In genomic region chr15:64500783-64501182, GRCm38 (mm10) we compare ENCODE assay signal across 25 mouse cellular contexts.
DNase-seq lines count a peak whose midpoint lies in the region; ATAC-seq and TF ChIP-seq lines count a peak whose summit lies in the region.
"Had no signal": no experiment of that assay in that cellular context is flagged by ENCODE, and none has a peak within 500 bp of the region (broad histone marks: within the 10 kb centered on the region; RNA-seq: fewer than 3 reads in every experiment).

No protein-coding gene starts in this region.

- H3K36me3 ChIP-seq in C2C12 (ENCODE audit: control insufficient read depth, insufficient read depth) (no peaks in the 10 kb centered on the region), myocyte (ENCODE audit: control insufficient read depth, insufficient read depth) (no peaks in the 10 kb centered on the region)
- H3K36me3 ChIP-seq in liver, embryonic 12.5 days: no peaks in the 10 kb centered on the region
- H3K36me3 ChIP-seq: G1E had no signal

- no peaks in the 10 kb centered on the region for H3K79me2 ChIP-seq in C2C12 (ENCODE audit: control insufficient read depth, insufficient read depth)
- no peaks in the 10 kb centered on the region for H3K79me2 ChIP-seq in myocyte (ENCODE audit: control insufficient read depth, insufficient read depth)

- H3K9ac ChIP-seq in liver, embryonic 12.5 days: no peak overlapping the region

- H3K27ac ChIP-seq in liver, embryonic 12.5 days: no peak overlapping the region

- no peaks in the 10 kb centered on the region for H3K9me3 ChIP-seq in liver, embryonic 12.5 days (replicated peaks)
- H3K9me3 ChIP-seq: G1E had no signal

- H3K4me2 ChIP-seq in myocyte (ENCODE audit: low read depth): no peak overlapping the region
- H3K4me2 ChIP-seq in liver, embryonic 12.5 days: no peak overlapping the region

- H3ac ChIP-seq in C2C12 (ENCODE audit: control insufficient read depth, insufficient read length, low read depth): no peak overlapping the region
- H3ac ChIP-seq in myocyte (ENCODE audit: control insufficient read depth, insufficient read length): no peak overlapping the region

- H3K27me3 ChIP-seq in C2C12 (ENCODE audit: control insufficient read depth, insufficient read depth, insufficient read length) (no peaks in the 10 kb centered on the region), myocyte (ENCODE audit: control insufficient read depth, insufficient read depth, insufficient read length) (no peaks in the 10 kb centered on the region)
- peaks cover 3% of the 10 kb centered on the region; the same call in 1 of the 2 replicates for H3K27me3 ChIP-seq in liver, embryonic 12.5 days (replicated peaks)
- H3K27me3 ChIP-seq: CH12.LX, Patski had no signal

- H3K4me3 ChIP-seq in C2C12 (ENCODE audit: insufficient read depth, poor library complexity, severe bottlenecking): no peak overlapping the region
- no peak overlapping the region for H3K4me3 ChIP-seq in myocyte
- no peak overlapping the region for H3K4me3 ChIP-seq in liver, embryonic 12.5 days

- no peak for TF ChIP-seq CTCF in C2C12 (IDR thresholded peaks at IDR 0.05; ENCODE audit: control insufficient read depth, insufficient read depth, insufficient read length)

- no peaks in the 10 kb centered on the region for H3K4me1 ChIP-seq in liver, embryonic 12.5 days

- no peak for TF ChIP-seq POLR2A in myocyte (IDR thresholded peaks at IDR 0.05; ENCODE audit: insufficient read length, low read depth)

- peak; percentile 62 for DNase-seq in 3134 (ENCODE audit: extremely low read depth, insufficient read length, low spot score)
- DNase-seq in 3T3-L1 (ENCODE audit: low read depth, low spot score): peak; percentile 27
- DNase-seq in urinary bladder, postnatal 14 days (ENCODE audit: low spot score): no peak
- no peak for DNase-seq in urinary bladder, postnatal 4 days (ENCODE audit: low spot score in 2 of 2)
- no peak for DNase-seq in testis, postnatal 14 days (ENCODE audit: low spot score)
- DNase-seq: adrenal gland, adult 2 months; adrenal gland, adult 8-10 months; adrenal gland, postnatal 10 days; adrenal gland, postnatal 14 days; adrenal gland, postnatal 25 days; adrenal gland, postnatal 36 days; B cell, adult 2 months; cerebellum, adult 11 months; cerebellum, adult 11-12 months; cerebellum, adult 18-20 months; cerebellum, adult 2 months; cerebellum, adult 8-10 months had no signal

- H3K79me3 ChIP-seq in C2C12 (ENCODE audit: low read depth): no peaks in the 10 kb centered on the region

- ATAC-seq in liver, embryonic 12.5 days: no peak
- ATAC-seq: activated CD4-positive, CD25-positive, alpha-beta regulatory T cell, adult 4 months; CD4-positive, CD25-positive, alpha-beta regulatory T cell, adult 4 months; Patski had no signal

TF ChIP-seq in C2C12, 6 proteins besides CTCF, POLR2A, EP300 and RAD21:
- peak; percentile 52 for TF ChIP-seq FOSL1 (IDR thresholded peaks at IDR 0.05; ENCODE audit: insufficient read depth, low read length, poor library complexity, severe bottlenecking)
- TF ChIP-seq MAX (IDR thresholded peaks at IDR 0.05): no peak
- peak; percentile 66 for TF ChIP-seq CEBPB (IDR thresholded peaks at IDR 0.05; ENCODE audit: low read depth)
- TF ChIP-seq MYOG (IDR thresholded peaks at IDR 0.05; ENCODE audit: control insufficient read depth, extremely low read depth, insufficient read length): no peak

TF ChIP-seq in myocyte, 11 proteins besides CTCF, POLR2A, EP300 and RAD21:
- TF ChIP-seq TCF3 (IDR thresholded peaks at IDR 0.05; ENCODE audit: insufficient read length, low read depth): no peak
- peak; percentile 65 for TF ChIP-seq CEBPB (IDR thresholded peaks at IDR 0.05; ENCODE audit: insufficient read depth, poor library complexity, severe bottlenecking)

Comparison
In these comparisons a context has a peak if more than half of its experiments do, and no peak if none do; other contexts are left out.
1. DNase-seq: peak in 3134 (single experiment) and 3T3-L1 (single experiment); none in urinary bladder, postnatal 14 days (single experiment), urinary bladder, postnatal 4 days (0 of 2) and testis, postnatal 14 days (single experiment).